Mouse (Mus musculus): ENCODE results near the gene Cuzd1. TPM values are rescaled to one million over a fixed set of nuclear protein-coding genes. Genes with fewer than 3 reads are reported as not detected.
A peak's percentile ranks its signal among the peaks of the same experiment; 100 is the strongest.

Cuzd1 gene
- total RNA-seq (2014; fragmentation: Nextera tagmentation) (not detected in 2 replicates), total RNA-seq (2017) (not detected in 2 replicates)

DNA sequence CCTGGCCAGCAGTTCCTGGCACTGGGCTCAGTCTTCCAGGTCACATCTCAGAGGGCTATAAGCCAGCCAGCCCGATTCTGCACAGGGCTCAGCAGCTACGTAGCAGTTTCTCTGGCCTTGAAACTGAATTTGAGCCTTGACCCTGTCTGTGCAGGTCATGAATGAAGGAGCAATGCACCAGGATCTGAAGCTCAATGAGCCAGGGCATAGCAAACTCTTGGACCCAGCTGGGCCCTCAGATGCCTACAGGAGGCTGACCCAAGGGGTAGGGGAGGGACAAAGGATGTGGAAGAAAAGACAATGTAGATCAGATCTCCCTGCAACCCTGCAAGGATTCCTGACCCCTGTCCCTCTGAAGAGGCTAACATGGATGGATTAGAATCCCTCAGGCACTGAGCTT lies at the start of gene Cuzd1:
Gene Cuzd1, minus strand, starts transcription at position 101 of the 400 bp plus-strand sequence.
- no peak for ATAC-seq (replicated peaks; ENCODE audit: poor library complexity, severe bottlenecking)

DNA sequence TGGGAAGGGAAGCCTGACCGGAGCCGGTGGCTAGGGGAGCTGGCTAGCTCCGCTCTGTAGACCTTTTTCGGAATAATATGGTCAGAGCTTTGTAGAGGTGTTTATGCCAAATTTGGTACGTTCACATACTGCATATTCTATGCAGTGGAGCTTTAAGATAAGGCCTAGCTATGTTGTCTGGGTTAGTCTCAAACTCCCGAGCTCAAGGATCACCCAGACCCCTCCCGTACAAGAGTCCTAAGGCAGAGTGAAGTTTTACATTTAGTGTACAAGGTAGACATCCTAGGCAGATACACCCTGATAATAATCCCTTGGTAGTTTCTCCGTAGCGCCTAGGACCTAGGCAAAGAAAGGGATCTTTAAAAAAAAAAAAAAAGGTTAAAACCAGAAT lies 49.4 kb upstream of the Cuzd1 start:
- no peak for ATAC-seq (replicated peaks; ENCODE audit: poor library complexity, severe bottlenecking)

DNA sequence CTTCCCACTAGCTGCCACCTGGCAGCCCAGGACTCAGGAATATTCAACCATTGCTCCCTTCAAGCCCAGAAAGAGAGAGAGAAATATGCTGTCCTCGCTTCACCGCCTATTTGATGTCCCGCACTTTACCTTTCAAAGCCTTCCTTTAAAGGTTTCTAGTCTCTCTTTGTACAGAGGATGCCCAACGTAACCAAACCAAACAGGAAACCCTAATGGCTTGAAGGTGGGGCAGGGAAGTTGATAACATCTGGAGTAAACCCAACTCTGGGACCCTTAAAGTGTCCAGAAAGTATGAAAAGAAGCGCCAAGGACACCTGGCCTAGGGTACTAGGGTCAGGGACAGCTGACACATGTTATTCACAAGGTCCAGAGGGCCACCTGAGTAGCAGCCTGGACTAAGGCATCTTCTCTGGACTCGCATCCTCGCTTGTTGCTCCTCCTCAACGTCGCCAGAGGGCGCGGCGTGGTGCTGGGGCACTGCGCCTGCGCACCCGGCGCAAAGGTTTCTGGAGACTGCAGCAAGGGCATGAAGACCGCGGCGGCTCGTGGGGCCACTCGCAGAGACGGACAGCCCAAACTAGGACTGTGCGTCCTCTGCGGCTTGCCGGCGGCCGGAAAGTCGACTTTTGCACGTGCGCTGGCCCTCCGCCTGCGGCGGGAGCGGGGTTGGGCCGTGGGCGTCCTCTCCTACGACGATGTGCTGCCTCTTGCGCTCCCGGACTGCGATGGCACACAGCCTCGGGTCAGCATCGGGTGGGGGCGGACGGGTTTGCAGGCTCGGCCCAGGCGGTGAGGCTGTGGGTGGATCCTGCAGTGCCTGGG lies 48.8 kb upstream of the Cuzd1 start, which contains the start of gene Pstk:
Gene Pstk, plus strand, starts transcription at position 494 of the 822 bp plus-strand sequence.
- peak; percentile 93 for ATAC-seq (replicated peaks; ENCODE audit: poor library complexity, severe bottlenecking)

DNA sequence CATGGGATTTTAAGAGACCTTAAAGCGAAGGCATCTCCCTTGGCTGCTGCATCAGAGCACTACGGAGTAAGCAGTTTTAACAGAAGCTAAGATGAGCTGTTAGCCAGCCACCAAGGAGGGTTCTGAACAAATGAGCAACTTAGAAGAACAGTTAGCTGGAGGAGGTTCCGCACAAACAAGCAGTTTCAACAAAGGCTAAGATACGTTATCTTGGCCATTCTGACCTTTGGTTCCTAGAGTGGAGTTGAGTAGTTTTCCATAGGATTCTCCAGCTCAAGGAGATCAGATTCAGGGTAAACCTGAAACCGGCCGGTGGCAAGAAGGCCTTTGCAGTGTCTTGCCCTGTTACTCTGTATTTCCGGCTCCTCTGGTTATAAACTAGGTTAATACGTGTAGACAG lies 42.0 kb upstream of the Cuzd1 start:
- ATAC-seq (replicated peaks; ENCODE audit: poor library complexity, severe bottlenecking), result no peak

DNA sequence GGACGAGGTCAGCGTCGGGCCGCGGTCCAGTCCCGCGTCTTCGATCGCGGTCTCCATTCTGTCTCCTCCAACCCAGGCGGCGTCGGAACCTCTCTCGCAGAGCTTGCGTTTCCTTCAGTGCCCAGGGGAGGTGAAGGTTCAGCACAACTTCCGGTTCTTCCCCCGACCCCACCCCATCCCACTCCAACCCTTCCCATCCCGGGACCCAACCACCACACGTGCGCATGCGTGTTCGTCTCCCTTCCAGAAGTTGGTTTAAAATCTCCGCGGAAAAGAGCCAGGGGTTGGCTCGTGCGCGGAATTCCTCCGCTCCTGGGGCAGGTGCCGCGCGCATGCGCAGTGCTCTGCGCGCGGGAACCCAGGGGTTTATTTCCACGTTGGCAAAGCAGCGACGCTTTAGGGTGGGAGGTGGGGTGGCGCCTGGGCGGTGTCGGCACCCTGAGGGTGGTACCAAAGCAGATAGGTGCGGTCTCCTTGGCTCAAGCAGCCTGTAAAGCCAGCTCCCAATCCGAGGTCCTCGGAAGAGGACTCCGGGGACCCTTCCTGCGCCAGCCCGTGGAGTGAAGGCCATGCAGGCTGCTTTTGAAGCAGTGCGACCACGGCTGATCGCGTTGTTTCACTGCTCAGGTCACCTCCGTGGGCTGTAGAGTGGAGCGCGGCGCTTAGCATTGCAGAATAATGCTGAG lies 40.7 kb upstream of the Cuzd1 start, which contains the start of gene 2310057M21Rik:
Gene 2310057M21Rik, minus strand, starts transcription at position 145 of the 686 bp plus-strand sequence.
- peak; percentile 91 for ATAC-seq (replicated peaks; ENCODE audit: poor library complexity, severe bottlenecking)

DNA sequence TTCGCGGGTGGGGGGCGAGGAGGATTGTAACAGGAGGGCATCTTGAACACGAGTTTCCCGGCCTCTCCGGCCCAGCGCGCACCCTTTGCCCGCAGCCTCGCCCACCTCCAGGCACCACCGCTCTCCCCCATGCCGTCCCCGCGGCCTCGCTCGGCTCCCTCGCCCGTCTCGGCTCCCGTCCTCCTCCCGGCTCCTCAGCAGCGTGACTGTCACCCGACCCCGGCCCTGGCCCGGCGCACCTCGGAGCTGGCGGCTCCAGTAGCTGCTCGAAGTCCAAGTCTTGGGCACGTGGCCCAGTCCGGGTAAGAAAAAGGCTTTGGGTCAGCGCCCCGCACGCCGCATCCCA lies 40.1 kb upstream of the Cuzd1 start:
- ATAC-seq (replicated peaks; ENCODE audit: poor library complexity, severe bottlenecking), result peak; percentile 59

DNA sequence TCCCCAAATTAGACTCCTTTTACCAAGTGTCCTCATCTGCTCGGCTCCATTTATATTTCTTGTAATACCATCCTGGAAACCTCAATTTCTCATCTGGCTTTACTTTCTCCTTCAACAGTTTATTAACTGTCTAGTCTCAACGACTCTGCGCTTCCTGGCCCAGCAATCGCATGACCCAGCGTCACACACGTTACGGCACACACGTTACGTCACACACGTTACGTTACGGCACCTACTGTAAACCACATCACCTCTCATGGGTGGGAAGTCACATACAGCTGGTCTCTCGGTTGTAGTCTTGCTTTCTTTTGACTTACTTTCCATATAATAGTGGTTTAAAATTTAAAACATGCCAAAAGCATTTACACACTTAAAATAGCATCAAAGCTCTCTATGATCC lies 34.0 kb upstream of the Cuzd1 start:
- ATAC-seq (replicated peaks; ENCODE audit: poor library complexity, severe bottlenecking), result peak; percentile 84

DNA sequence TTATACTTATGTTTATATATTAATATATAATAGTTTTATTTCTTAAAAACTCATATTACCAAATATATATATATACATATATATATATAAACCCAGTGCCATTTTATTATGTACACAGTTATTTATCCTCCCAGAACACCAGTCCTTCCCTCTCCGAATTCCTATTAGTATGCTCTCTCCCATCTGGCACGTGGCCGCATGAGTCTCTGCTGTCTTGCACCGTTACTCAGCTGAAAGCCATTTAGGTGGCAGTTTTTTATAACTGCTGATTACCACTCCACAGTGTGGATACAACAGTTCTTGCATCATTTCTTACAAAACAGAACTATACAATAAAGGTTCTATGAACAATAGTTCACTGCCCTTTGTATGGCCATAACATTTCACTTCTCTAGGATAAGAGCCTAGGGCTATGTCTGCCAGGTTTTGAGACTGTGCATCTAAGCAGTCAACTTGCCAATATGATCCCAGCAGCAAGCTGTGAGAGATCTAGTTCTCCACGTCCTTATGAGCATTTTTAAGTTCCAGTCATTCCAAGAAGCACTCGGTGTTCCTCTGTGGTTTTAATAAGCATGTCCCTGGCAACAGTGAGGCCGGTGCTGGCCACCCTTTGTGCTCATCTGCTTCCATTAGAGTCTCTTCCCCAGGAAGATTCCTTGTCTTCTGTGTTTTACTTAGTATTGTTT lies 23.9 kb upstream of the Cuzd1 start:
- no peak for ATAC-seq (replicated peaks; ENCODE audit: poor library complexity, severe bottlenecking)

DNA sequence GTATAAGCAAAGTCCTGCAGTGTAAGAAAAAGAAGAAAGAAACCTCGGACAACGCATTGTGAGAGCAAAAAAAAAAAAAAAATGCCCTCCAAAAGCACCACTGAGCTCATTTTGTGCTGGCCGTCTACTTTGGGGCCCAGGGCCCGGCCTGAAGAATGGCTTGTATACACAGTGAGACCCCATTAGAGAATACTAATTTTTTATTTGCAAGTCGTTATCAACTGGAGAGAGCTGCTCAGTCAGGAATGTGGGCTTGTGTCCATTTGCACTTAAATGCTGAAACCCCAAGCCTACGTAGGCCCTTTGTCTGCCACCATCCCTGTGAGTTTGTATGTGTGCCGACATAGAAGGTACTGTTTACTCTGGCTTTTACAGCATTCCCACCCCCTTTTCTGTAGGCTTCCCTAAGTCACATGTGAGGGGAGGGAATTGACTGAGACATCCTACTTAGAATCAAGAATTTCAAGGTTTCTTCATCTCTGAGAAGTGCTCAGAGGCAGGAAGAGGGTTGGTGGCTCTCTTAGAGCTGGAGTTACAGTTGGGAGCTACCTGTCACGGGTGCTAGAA lies 15.5 kb upstream of the Cuzd1 start:
- ATAC-seq (replicated peaks; ENCODE audit: poor library complexity, severe bottlenecking), result no peak

DNA sequence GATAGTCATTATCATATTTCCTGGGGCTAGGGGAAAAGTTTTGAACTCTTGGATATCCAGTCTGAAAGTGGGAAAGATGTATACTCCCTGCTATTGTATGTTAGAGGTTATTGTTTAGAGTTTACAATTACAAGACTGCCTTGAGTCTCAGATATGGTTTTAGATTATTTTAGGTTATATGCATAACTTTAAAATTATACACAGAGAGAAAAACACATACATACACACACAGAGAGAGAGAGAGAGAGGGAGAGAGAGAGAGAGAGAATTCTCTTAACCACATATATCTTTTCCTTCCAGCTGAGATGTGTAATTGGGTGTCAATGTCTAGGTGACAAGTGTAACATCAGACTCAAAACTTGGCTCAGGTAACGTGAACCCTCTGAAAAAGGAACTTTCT lies 11.5 kb upstream of the Cuzd1 start, which contains the start of gene Fam24a:
Gene Fam24a, plus strand, starts transcription at position 301 of the 400 bp plus-strand sequence.
- no peak for ATAC-seq (replicated peaks; ENCODE audit: poor library complexity, severe bottlenecking)

DNA sequence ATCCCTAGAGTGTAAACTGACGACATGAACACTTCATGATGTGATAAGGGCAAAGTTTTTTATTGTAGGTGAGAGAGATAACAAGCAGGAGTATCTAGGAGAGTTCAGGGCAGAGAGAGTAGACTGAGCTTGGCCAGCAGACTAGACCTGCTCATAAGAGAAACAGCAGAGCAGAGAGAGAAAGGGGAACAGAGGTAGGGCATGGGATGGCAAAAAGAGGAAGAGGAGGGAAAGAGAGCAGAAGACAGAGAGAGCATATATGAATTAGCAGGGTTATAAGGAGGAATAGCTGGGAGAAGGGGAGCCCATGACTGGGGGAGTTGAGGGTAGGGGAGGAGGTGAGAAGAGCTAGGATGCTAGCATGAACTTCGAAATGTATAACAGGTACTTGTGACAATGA lies 9.6 kb upstream of the Cuzd1 start:
- ATAC-seq (replicated peaks; ENCODE audit: poor library complexity, severe bottlenecking), result peak; percentile 58

DNA sequence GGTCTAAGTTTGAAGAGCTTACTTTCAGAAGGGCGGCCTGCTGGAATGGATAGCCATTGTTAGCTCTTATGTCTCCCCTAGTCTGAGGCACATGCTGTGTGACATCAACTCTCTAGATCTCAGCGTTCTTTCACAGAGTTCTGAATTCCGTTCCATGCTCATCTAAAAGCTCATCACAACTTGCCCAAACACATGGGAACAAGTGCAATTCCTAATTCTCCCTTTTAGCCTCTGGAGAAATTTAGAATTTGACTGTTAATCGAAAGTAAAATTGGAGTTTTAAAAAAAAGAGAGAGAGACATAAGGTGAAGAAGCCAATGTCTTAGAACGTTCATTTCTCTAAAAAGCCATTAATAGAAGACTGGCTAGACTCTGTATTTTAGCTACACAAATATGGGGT lies 7.3 kb upstream of the Cuzd1 start, which contains the start of gene Fam24b:
Gene Fam24b, minus strand, starts transcription at position 101 of the 400 bp plus-strand sequence.
- no peak for ATAC-seq (replicated peaks; ENCODE audit: poor library complexity, severe bottlenecking)

DNA sequence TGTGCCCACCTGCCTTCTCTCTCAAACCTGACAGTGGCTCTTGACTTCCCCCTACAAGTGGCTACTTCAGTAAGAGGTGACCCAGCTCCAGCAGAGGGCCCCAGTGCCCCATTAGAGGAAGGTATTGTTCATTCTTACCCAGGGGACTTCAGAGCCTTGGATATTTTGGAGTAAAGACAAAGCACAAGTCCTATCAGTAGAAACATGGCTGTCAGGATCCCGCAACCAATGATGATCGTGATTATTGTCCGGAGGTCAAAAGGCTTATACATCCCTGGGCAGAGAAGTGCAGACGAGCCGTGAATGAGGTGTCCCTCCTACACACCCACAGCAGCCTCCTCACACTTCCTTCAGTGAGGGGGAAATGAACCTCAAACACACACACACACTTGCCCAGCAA lies 5.0 kb upstream of the Cuzd1 start:
- no peak for ATAC-seq (replicated peaks; ENCODE audit: poor library complexity, severe bottlenecking)

DNA sequence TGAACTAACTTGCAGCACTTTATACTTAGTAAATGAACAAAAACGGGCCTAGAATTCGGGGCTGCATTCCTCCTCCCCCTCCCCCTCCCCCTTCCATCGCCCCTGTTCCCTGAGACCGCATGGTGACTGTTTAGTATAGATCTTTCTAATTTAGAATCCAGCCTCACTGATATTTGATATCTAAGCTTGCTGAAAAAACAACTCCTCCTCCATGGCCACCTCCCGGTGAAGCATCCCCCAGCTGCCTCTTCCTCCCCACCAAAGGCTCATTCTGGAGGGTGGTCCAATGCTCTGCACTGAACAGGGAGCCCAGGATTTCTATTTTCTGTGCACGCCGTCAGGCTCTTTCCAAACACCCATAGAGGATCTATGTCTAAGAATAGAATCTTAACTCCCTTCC lies 3.8 kb downstream of the Cuzd1 start:
- ATAC-seq (replicated peaks; ENCODE audit: poor library complexity, severe bottlenecking), result no peak

DNA sequence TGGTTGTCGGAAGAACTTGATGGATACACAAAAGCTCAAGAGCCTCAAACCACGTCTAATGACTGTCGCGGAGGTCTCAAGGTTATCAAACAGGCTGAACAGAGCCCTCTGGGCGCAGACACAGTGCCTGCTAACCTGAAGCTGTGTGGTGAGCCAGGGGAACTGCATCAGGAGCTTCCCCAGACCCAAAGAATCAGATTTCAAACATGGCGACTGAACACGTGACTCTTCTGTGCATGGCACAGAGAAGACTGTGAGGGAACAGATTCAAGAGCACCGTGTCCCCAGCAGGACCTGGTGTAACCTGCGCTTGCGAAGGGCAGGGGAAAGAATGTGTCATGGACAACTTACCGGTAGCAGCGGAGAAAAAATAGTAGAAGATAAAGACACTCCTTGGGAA lies 4.5 kb downstream of the Cuzd1 start:
- ATAC-seq (replicated peaks; ENCODE audit: poor library complexity, severe bottlenecking), result no peak

DNA sequence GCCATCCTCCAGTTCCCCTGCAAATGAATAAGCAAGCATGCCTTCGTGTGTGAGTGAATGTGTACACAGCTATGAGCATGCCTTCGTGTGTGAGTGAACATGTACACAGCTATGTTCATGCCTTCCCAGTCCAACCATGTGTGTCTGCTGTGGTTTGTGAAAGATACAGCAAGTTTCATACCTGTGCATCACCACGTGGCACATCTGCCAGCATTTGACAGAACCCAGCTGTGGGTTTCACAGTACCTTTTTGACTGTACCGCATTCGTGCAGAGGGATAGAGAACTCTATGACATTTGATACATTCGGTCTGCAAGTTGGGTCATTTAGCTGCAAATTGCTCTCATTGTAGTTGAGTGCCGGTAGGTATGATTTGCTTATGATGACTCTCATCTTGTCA lies 7.6 kb downstream of the Cuzd1 start:
- ATAC-seq (replicated peaks; ENCODE audit: poor library complexity, severe bottlenecking), result no peak

DNA sequence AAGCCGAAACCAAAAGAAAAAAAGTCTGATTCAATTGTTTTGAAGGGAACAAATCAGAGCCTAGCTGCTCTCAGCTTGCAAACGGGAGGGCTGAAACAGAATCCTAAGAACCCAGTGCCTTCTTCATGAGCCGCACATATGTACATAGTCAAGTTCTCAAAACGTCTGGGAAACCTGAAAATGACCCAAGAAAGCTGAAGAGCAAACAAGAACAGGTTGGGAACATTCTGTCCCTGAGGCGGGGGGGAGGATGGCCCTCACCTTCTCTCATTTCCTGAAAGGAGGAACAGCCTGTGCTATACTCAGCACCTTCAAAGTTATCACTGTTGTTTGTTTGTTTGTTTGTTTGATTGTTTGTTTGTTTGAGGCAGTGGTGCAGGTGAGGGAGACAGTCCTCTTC lies 15.4 kb downstream of the Cuzd1 start:
- no peak for ATAC-seq (replicated peaks; ENCODE audit: poor library complexity, severe bottlenecking)

DNA sequence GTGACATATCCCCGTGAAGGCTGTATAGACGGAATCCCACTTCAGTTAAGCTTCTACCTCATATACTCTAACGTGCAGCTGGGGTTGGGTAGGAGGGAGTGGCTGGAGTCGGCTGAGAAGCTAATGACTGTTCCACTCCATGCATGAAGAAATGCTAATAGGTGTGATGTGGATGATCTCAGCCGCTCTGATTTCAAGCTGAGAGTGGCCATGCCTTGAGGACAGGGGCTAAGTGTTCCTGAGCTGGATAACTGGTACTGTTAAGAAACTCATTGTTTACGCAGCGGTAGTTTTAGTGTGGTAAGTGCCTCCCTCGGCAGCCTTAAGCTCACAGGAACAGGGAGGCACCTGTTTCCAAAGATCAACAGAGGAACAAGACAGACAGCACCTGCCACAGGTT lies 18.8 kb downstream of the Cuzd1 start:
- ATAC-seq (replicated peaks; ENCODE audit: poor library complexity, severe bottlenecking), result no peak

DNA sequence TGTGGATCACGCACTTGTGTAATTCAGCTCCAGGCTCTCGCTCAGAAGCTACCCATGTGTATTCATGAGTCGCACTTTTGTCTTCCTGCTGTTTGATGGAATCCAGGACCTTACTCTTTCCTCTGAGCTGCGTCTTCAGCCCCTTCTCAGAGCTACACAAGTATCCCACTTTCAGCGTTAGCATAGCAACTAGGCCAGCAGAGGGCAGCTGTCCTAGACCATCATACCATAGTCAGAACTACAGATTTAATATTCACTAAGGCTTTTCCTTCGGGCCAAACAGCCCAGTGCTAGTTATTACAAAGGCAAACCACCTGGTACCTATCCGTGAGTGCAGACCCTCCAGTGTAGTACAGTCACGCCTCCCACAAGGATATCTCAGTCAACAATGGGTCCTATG lies 24.9 kb downstream of the Cuzd1 start:
- ATAC-seq (replicated peaks; ENCODE audit: poor library complexity, severe bottlenecking), result no peak

DNA sequence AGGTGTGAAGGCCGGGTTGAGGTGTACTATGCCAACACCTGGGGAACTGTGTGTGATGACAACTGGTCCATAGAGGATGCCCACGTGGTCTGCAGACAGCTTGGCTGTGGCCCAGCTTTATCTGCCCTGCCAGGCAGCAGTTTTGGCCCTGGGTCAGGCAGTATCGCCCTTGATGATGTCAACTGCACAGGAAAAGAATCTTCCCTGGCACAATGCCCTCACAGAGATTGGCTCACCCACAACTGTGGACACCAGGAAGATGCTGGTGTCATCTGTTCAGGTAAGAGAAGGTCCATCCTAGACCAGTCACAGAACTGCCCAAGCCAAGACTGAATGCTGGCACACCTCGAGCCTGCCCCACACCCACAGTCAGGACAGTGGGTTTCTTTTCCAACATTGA lies 56.2 kb downstream of the Cuzd1 start:
- ATAC-seq (replicated peaks; ENCODE audit: poor library complexity, severe bottlenecking), result no peak

DNA sequence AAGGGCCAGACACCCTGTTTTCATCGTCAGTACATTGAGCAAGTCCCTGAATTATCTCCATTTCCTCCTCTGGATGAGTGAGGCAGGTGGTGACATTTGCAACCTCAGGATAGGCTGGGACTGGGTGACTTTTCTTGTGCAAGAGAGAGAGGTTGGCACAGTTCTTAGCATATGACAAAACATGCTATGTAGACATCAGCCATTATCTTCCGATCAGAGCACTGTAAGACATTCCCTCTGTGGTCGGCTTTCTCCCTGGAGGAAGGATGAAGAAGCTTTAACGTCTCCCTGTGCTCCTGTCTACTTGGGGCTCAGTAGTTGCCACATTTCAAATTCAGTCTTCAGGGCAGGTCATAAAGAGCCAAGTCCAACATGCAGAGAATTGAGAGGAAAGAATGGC lies 57.8 kb downstream of the Cuzd1 start:
- no peak for ATAC-seq (replicated peaks; ENCODE audit: poor library complexity, severe bottlenecking)

All from granulocyte monocyte progenitor cell, adult 5-6 weeks (primary cell).